Mouse (Mus musculus) CH12.LX (cell line): ENCODE data around the gene Lpar1. TPM values are rescaled to one million over a fixed set of nuclear protein-coding genes. Genes with fewer than 3 reads are reported as not detected.
A peak's percentile ranks its signal among the peaks of the same experiment; 100 is the strongest.

Experiments
- DNase-seq: peaks from one replicate; pipeline ENCODE4 v3.0.0-alpha.2; 2013; ENCODE audit errors: extremely low read depth
- H3K27ac ChIP-seq: 2 replicates; pipeline ENCODE4 v1.5.1; 2012; ENCODE audit warnings: low read depth, mild to moderate bottlenecking, control low read depth, moderate library complexity; ENCODE audit not compliant: insufficient read depth
- H3K27me3 ChIP-seq: replicated peaks from 2 replicates; pipeline ENCODE3; 2012; ENCODE audit warnings: inconsistent platforms
- H3K36me3 ChIP-seq, 2 experiments: replicated peaks in 1 of 2; 2 replicates each; pipeline versions ENCODE3 to v1.6.1; 2012; ENCODE audit warnings: inconsistent platforms in 1 of 2, low read length in 1 of 2, mild to moderate bottlenecking in 1 of 2, mixed read lengths in 1 of 2, moderate library complexity in 1 of 2; ENCODE audit not compliant: control insufficient read depth in 1 of 2, insufficient read depth in 1 of 2
- H3K4me1 ChIP-seq, 2 experiments: 2 replicates each; pipeline ENCODE4 v1.6.1; 2012; ENCODE audit warnings: inconsistent platforms in 1 of 2, moderate library complexity in 1 of 2; ENCODE audit not compliant: insufficient read depth in 2 of 2, control insufficient read depth in 1 of 2
- H3K4me2 ChIP-seq: 2 replicates; pipeline ENCODE4 v1.6.1; 2012; ENCODE audit warnings: low read depth, mild to moderate bottlenecking, control low read depth; ENCODE audit not compliant: poor library complexity, insufficient read depth, severe bottlenecking
- H3K4me3 ChIP-seq, 3 experiments: fragments of 150-350 bp in 1 of 3; sonication (generic) in 1 of 3; replicated peaks in 1 of 3; 2 replicates each; pipeline versions ENCODE3 to v1.5.1; 2011 to 2012; ENCODE audit warnings: low read depth in 2 of 3, low read length in 2 of 3, mild to moderate bottlenecking in 2 of 3, moderate library complexity in 2 of 3, control low read depth in 1 of 3, improper control_type of control experiment in 1 of 3, inconsistent platforms in 1 of 3, mixed read lengths in 1 of 3; ENCODE audit not compliant: poor library complexity in 1 of 3
- H3K79me2 ChIP-seq: replicated peaks from 2 replicates; pipeline ENCODE4 v1.6.1; 2012; ENCODE audit warnings: mild to moderate bottlenecking, moderate library complexity; ENCODE audit not compliant: control insufficient read depth, poor library complexity, insufficient read depth, severe bottlenecking; ENCODE audit errors: extremely low read depth
- H3K9ac ChIP-seq: 2 replicates; pipeline ENCODE4 v1.6.1; 2012; ENCODE audit warnings: low read depth, mild to moderate bottlenecking, control low read depth, moderate library complexity; ENCODE audit not compliant: insufficient read depth
- H3K9me3 ChIP-seq: replicated peaks from 2 replicates; pipeline ENCODE3; 2012; ENCODE audit warnings: low read length, inconsistent platforms, mixed read lengths
- BHLHE40 ChIP-seq: IDR thresholded peaks from 2 replicates; pipeline ENCODE4 v1.6.1; 2011; ENCODE audit warnings: mild to moderate bottlenecking, low read depth, low read length, improper control_type of control experiment
- IRF4 ChIP-seq: IDR thresholded peaks from 2 replicates; pipeline ENCODE4 v1.6.1; 2014; ENCODE audit warnings: low read depth, mild to moderate bottlenecking, inconsistent platforms, low read length, improper control_type of control experiment
- JUN ChIP-seq: IDR thresholded peaks from 2 replicates; pipeline ENCODE4 v1.6.1; 2011; ENCODE audit warnings: low read depth, mild to moderate bottlenecking, low read length, improper control_type of control experiment, moderate library complexity; ENCODE audit not compliant: insufficient read depth
- JUND ChIP-seq: conservative IDR thresholded peaks from 2 replicates; pipeline ENCODE4 v1.6.1; 2011; ENCODE audit warnings: low read depth, low read length, improper control_type of control experiment
- POLR2AphosphoS2 ChIP-seq: IDR thresholded peaks from 2 replicates; pipeline ENCODE4 v1.6.1; 2011; ENCODE audit warnings: low read depth, low read length, improper control_type of control experiment
- SMC3 ChIP-seq: IDR thresholded peaks from 2 replicates; pipeline ENCODE4 v1.6.1; 2011; ENCODE audit warnings: low read depth, low read length, improper control_type of control experiment
- dilution Hi-C: fragments of 300-500 bp; cut with MboI; formaldehyde crosslinking; loops from 2 replicates; pipeline ENCODE4 v1.14.3; 2020; ENCODE audit warnings: low sequenced_read_pairs; ENCODE audit not compliant: extremely low pct_unique_long_range_greater_than_20kb, extremely low pct_ligation_motif_present
- in situ Hi-C: fragments of 300-500 bp; cut with MboI; formaldehyde crosslinking; loops from 3 replicates; pipeline ENCODE4 v1.14.3; 2019; ENCODE audit warnings: low sequenced_read_pairs, low pct_ligation_motif_present, low pct_unique_long_range_greater_than_20kb, mixed read lengths
- polyA plus RNA-seq: library from polyadenylated mRNA; unstranded; fragments of >175 nt; gene quantifications from 2 replicates; pipeline ENCODE4 v1.2.1, GENCODE M21; 2012; ENCODE audit warnings: low read depth; ENCODE audit not compliant: insufficient read length
- total RNA-seq, 2 experiments: library from RNA; depleted of rRNA; stranded (reverse); fragments of 300-350 nt in 1 of 2; fragments of >200 nt in 1 of 2; gene quantifications; 2 replicates each; pipeline ENCODE4 v1.2.3; 2012 to 2014

Gene Lpar1
- total and polyA plus RNA-seq, 3 experiments = 0.04 TPM; not detected in 2

- H3K4me2 ChIP-seq = no peak overlapping the region
- H3K27me3 ChIP-seq = no peaks in the 10 kb centered on the region
- no peak overlapping the region for H3K27ac ChIP-seq
- TF ChIP-seq POLR2AphosphoS2 = no peak
- dilution Hi-C loops (no loop called here), in situ Hi-C loops (no loop called here)
- H3K79me2 ChIP-seq = no peaks in the 10 kb centered on the region
- no peak overlapping the region for H3K4me3 ChIP-seq
- H3K9me3 ChIP-seq = no peaks in the 10 kb centered on the region
- DNase-seq = no peak
- no peak overlapping the region for H3K9ac ChIP-seq
- H3K4me1 ChIP-seq = peaks cover 5 to 9% of the 10 kb centered on the region in 2 experiments; a peak in 3 of 4 replicates
- no peaks in the 10 kb centered on the region for H3K36me3 ChIP-seq
These were observed 82.3 kb downstream of the Lpar1 start for GRCm38 (mm10) chr4:58471203-58471910.

DNA sequence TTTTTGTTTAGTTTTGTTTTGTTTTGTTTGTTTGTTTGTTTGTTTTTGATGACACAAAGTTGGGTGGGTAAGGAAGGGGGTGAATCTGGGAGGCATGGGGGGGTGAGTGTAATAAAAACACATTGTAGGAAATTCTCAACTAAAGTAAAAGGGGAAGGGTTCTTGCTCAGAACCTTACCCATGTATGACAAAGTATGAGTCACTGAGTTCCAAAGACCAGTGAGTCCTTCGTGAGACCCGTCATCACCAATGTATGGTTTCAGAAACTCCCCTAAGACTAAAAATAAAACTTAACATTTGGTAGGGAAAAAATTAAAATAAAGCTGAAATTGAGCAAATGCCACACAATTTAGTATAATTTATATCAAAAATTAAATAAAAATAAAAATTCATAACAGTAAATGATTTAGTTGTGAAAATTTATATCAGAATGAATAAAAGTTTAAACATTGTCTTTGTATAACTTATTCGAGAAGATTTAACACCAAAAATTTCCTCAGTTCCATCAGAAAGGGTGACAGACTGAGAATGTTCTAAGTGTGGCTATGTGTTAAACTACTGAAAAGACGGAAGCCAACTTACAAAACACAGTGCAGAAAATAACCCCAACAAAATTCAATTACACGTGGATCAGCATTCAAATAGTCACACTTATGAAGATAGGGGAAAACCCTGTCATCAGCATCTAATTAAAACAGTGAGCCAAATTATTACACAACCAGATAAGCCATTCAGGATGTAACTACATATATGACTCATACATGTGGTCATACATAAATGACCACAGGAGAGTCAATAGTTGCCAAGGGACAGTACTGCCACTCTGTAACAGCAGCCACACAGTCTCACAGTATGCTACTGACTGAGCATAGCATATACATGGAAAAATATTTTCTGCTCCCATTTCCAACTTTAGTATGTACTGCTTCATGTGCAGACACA, 83.8 kb downstream of the Lpar1 start:
- Histone ChIP-seq H3K27me3 (no peaks in the 10 kb centered on the region), H3K4me3 (no peak overlapping the region), H3K79me2 (no peaks in the 10 kb centered on the region), H3K27ac (no peak overlapping the region), H3K36me3 (no peaks in the 10 kb centered on the region), H3K4me2 (no peak overlapping the region), H3K4me1 (peaks cover 5 to 9% of the 10 kb centered on the region in 2 experiments; a peak in 3 of 4 replicates), H3K9me3 (no peaks in the 10 kb centered on the region), H3K9ac (no peak overlapping the region)
- in situ Hi-C loops (no loop called here), dilution Hi-C loops (no loop called here)
- peak; percentile 25 for DNase-seq
- no peak for TF ChIP-seq JUN
- TF ChIP-seq JUND = peak; percentile 53; the same call in 1 of the 2 replicates
- TF ChIP-seq IRF4 = peak; percentile 60; the same call in 1 of the 2 replicates
- peak; percentile 72 for TF ChIP-seq BHLHE40

DNA sequence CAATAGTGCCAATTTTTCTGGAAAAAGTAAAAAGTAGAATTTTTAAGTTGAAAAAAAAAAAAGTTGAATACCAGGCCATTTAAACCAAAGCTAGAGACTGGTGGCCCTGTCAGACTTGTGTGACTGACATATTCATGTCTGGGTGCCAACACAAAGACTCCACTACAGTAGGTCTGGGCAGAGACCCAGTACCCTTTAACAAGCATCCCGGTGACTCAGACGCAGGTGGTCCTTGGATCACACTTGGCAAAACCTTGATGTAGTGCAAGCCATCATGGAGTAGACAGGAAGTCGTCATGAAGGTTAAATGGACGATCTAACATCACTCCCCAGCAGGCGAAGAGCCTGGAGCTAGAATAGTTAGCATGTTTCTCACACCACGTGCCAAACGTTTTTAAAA, 84.7 kb downstream of the Lpar1 start:
- no peaks in the 10 kb centered on the region for H3K79me2 ChIP-seq
- no peak overlapping the region for H3K4me3 ChIP-seq
- dilution Hi-C loops (no loop called here), in situ Hi-C loops (no loop called here)
- TF ChIP-seq SMC3 (no peak), BHLHE40 (no peak)
- no peaks in the 10 kb centered on the region for H3K27me3 ChIP-seq
- no peak overlapping the region for H3K4me2 ChIP-seq
- DNase-seq = no peak
- H3K27ac ChIP-seq = no peak overlapping the region
- H3K9me3 ChIP-seq = no peaks in the 10 kb centered on the region
- H3K9ac ChIP-seq = no peak overlapping the region
- H3K36me3 ChIP-seq = no peaks in the 10 kb centered on the region
- peaks cover 5 to 9% of the 10 kb centered on the region in 2 experiments; a peak in 3 of 4 replicates for H3K4me1 ChIP-seq
